Mouse (Mus musculus) stomach, postnatal 0 days (tissue): ENCODE measurements around the gene Draxin. TPM values are rescaled to one million over a fixed set of nuclear protein-coding genes. Genes with fewer than 3 reads are reported as not detected.

Experiments
- ATAC-seq: fragments of 200-750 bp; cut with Nextera tagmentation; 2 replicates; pipeline ENCODE4 v1.8.0; 2017; ENCODE audit not compliant: low FRiP score, low TSS enrichment
- DNase-seq: peaks from one replicate; pipeline ENCODE4 v3.0.0-alpha.2; 2016; ENCODE audit warnings: low spot score
- H3K27ac ChIP-seq: fragments of 300-500 bp; sonication (generic); replicated peaks from 2 replicates; pipeline ENCODE4 v1.5.1; 2014; ENCODE audit warnings: mild to moderate bottlenecking, control low read depth
- H3K27me3 ChIP-seq: fragments of 300-500 bp; sonication (generic); 2 replicates; pipeline ENCODE4 v1.6.1; 2014; ENCODE audit warnings: low read length; ENCODE audit not compliant: control insufficient read depth, insufficient read depth
- H3K36me3 ChIP-seq: fragments of 300-500 bp; sonication (generic); 2 replicates; pipeline ENCODE4 v1.6.1; 2014; ENCODE audit warnings: low read length, mixed read lengths; ENCODE audit not compliant: control insufficient read depth, insufficient read depth
- H3K4me1 ChIP-seq: fragments of 300-500 bp; sonication (generic); replicated peaks from 2 replicates; pipeline ENCODE4 v1.6.1; 2014; ENCODE audit warnings: antibody characterized with exemption; ENCODE audit not compliant: control insufficient read depth, insufficient read depth
- H3K4me2 ChIP-seq: fragments of 300-500 bp; sonication (generic); replicated peaks from 2 replicates; pipeline ENCODE4 v1.6.1; 2014; ENCODE audit warnings: low read depth, mild to moderate bottlenecking, control low read depth, moderate library complexity
- H3K4me3 ChIP-seq: fragments of 300-500 bp; sonication (generic); 2 replicates; pipeline ENCODE4 v1.5.1; 2014; ENCODE audit warnings: low read depth, low read length, control low read depth
- H3K9ac ChIP-seq: fragments of 300-500 bp; sonication (generic); 2 replicates; pipeline ENCODE4 v1.6.1; 2014; ENCODE audit warnings: mild to moderate bottlenecking, low read length, control low read depth, mixed read lengths
- H3K9me3 ChIP-seq: fragments of 300-500 bp; sonication (generic); 2 replicates; pipeline ENCODE4 v1.6.1; 2016; ENCODE audit warnings: low read length; ENCODE audit not compliant: control insufficient read depth
- CTCF ChIP-seq: IDR thresholded peaks from 2 replicates; pipeline ENCODE4 v1.5.1; 2016; ENCODE audit warnings: antibody characterized with exemption, low read depth, mild to moderate bottlenecking, moderate library complexity
- EP300 ChIP-seq: optimal IDR thresholded peaks from 2 replicates; pipeline ENCODE3; 2016; ENCODE audit warnings: antibody characterized with exemption
- WGBS: fragments of 180-500 bp; shearing (Covaris S2); extraction: QIAGEN DNeasy Blood & Tissue Kit; methylation state at CpG from one replicate; pipeline ENCODE4 v1.1.7; 2014; 5-methylcytosine and 5-hydroxymethylcytosine counted together
- polyA plus RNA-seq: library from polyadenylated mRNA; unstranded; fragments of >200 nt; fragmentation: Nextera tagmentation; extraction: Ambion mirVana; gene quantifications from 2 replicates; pipeline ENCODE4 v1.2.1, GENCODE M21; 2015

Draxin gene
- polyA plus RNA-seq, 1 experiment from 2014 or later: not detected

GRCm38 (mm10) chr4:148081201-148081600, 49.3 kb downstream of the Draxin start:
- TF ChIP-seq CTCF (no peak), EP300 (no peak)

DNA sequence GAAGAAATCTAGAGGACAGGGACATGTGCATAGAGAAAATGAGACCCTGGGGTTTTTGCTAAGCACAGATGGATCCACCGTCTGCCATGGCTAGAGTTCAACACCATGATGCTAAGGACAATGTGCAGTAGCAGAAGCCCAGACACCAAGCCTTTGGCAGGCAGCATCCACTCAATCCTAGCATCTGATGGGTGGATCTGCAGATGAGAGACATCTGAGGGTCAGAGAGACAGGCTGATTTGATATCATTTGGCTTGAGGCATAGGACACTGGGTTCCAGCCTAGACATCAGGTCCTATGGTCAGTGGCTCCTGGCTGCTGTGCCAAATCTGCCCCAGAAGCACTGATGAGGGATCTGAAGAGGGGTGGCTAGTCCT, 49.9 kb downstream of the Draxin start:
- Histone ChIP-seq H3K4me2 (no peak overlapping the region), H3K27ac (no peak overlapping the region), H3K4me1 (no peaks in the 10 kb centered on the region), H3K9ac (no peak overlapping the region), H3K4me3 (no peak overlapping the region), H3K9me3 (no peaks in the 10 kb centered on the region), H3K27me3 (no peaks in the 10 kb centered on the region), H3K36me3 (peaks cover 6% of the 10 kb centered on the region)
- ATAC-seq: no peak
- DNase-seq: no peak
- WGBS: 88% methylated on average over 1 of the region's 1 CpGs
- TF ChIP-seq CTCF (no peak), EP300 (no peak)

More at GRCm38 (mm10) chr4:148081201-148081600, 49.3 kb downstream of the Draxin start:
- no peaks in the 10 kb centered on the region for H3K27me3 ChIP-seq
- no peaks in the 10 kb centered on the region for H3K4me1 ChIP-seq
- H3K9ac ChIP-seq: no peak overlapping the region
- DNase-seq (no peak), ATAC-seq (no peak)
- H3K4me3 ChIP-seq: no peak overlapping the region
- no peak overlapping the region for H3K4me2 ChIP-seq
- H3K36me3 ChIP-seq: peaks cover 6% of the 10 kb centered on the region
- 91% methylated on average over 10 of the region's 10 CpGs for WGBS
- H3K9me3 ChIP-seq: no peaks in the 10 kb centered on the region
- no peak overlapping the region for H3K27ac ChIP-seq

GRCm38 (mm10) chr4:148079944-148080596, 50.4 kb downstream of the Draxin start:
- Histone ChIP-seq H3K4me1 (no peaks in the 10 kb centered on the region), H3K27ac (no peak overlapping the region), H3K9ac (no peak overlapping the region), H3K9me3 (no peaks in the 10 kb centered on the region), H3K4me3 (no peak overlapping the region), H3K4me2 (no peak overlapping the region), H3K27me3 (no peaks in the 10 kb centered on the region), H3K36me3 (peaks cover 6% of the 10 kb centered on the region)
- WGBS: 86% methylated on average over 8 of the region's 8 CpGs
- TF ChIP-seq EP300: no peak
- no peak for TF ChIP-seq CTCF
- ATAC-seq (no peak), DNase-seq (no peak)

GRCm38 (mm10) chr4:148079212-148079611, 51.3 kb downstream of the Draxin start:
- no peak overlapping the region for H3K9ac ChIP-seq
- WGBS: 43% methylated on average over 6 of the region's 6 CpGs
- peaks cover 6% of the 10 kb centered on the region for H3K36me3 ChIP-seq
- H3K9me3 ChIP-seq: no peaks in the 10 kb centered on the region
- H3K27me3 ChIP-seq: no peaks in the 10 kb centered on the region
- no peaks in the 10 kb centered on the region for H3K4me1 ChIP-seq
- H3K4me3 ChIP-seq: no peak overlapping the region
- ATAC-seq: no peak
- no peak overlapping the region for H3K27ac ChIP-seq
- peak; percentile 59 for TF ChIP-seq CTCF
- no peak for TF ChIP-seq EP300
- H3K4me2 ChIP-seq: no peak overlapping the region
- no peak for DNase-seq

GRCm38 (mm10) chr4:148075881-148076280, 54.6 kb downstream of the Draxin start:
- Histone ChIP-seq H3K4me1 (no peaks in the 10 kb centered on the region), H3K4me2 (no peak overlapping the region), H3K27me3 (no peaks in the 10 kb centered on the region), H3K27ac (no peak overlapping the region), H3K9me3 (no peaks in the 10 kb centered on the region), H3K4me3 (no peak overlapping the region), H3K9ac (no peak overlapping the region), H3K36me3 (no peaks in the 10 kb centered on the region; the same call in 1 of the 2 replicates)
- TF ChIP-seq EP300: no peak
- no peak for TF ChIP-seq CTCF
- ATAC-seq: no peak
- WGBS: 92% methylated on average over 6 of the region's 6 CpGs
- DNase-seq: no peak

DNA sequence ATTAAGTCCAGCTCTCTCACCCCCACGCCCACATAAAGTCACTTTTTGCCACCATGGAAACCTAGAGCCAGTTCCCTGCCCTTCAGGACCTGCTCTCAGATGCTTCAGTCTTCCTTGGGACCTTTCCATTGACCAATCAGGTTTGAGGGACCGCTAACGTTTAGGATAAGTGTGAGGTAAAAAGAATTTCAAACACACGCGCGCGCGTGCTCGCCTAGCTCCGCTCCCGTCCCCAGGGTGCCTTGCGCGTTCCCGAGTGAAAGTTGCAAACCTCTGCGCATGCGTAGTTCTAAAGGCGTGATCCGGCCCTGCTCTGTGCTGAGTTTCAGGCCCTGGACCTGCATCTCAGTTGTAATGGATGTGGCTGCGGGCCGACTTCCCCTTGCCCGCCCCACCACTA, 55.2 kb downstream of the Draxin start:
- TF ChIP-seq EP300: no peak
- TF ChIP-seq CTCF: no peak
- Histone ChIP-seq H3K9me3 (no peaks in the 10 kb centered on the region), H3K36me3 (no peaks in the 10 kb centered on the region), H3K27me3 (no peaks in the 10 kb centered on the region), H3K9ac (peak overlapping the region; percentile 35; the same call in 1 of the 2 replicates), H3K4me2 (peak overlapping the region; percentile 53), H3K4me1 (no peaks in the 10 kb centered on the region), H3K27ac (no peak overlapping the region), H3K4me3 (peak overlapping the region; percentile 29)
- DNase-seq: peak; percentile 68
- 28% methylated on average over 21 of the region's 21 CpGs for WGBS
- peak; percentile 33; the same call in 1 of the 2 replicates for ATAC-seq
